Mouse (Mus musculus) limb, embryonic 11.5 days (tissue): ENCODE measurements at regions not wholly inside any gene's neighbourhood (a gene's known extent, or its start where the extent isn't known, plus 50 kb on each side); places are given as distances from the start of the nearest gene placed in this dataset.
A peak's percentile ranks its signal among the peaks of the same experiment; 100 is the strongest.

ENCODE experiments used
- ATAC-seq: fragments of 200-750 bp; cut with Nextera tagmentation; 2 replicates; pipeline ENCODE4 v1.8.0; 2017; ENCODE audit warnings: low read depth; ENCODE audit not compliant: insufficient number of reproducible peaks, low FRiP score, low TSS enrichment
- DNase-seq: peaks from one replicate; pipeline ENCODE4 v3.0.0-alpha.2; 2015; ENCODE audit warnings: low spot score
- H3K27ac ChIP-seq: fragments of 300-500 bp; sonication (generic); replicated peaks from 2 replicates; pipeline ENCODE4 v1.5.1; 2014; ENCODE audit warnings: low read depth, mild to moderate bottlenecking, low read length
- H3K27me3 ChIP-seq: fragments of 300-500 bp; sonication (generic); 2 replicates; pipeline ENCODE4 v1.6.1; 2014; ENCODE audit warnings: mild to moderate bottlenecking, low read length, mixed read lengths; ENCODE audit not compliant: control insufficient read depth, insufficient read depth
- H3K36me3 ChIP-seq: fragments of 300-500 bp; sonication (generic); 2 replicates; pipeline ENCODE4 v1.6.1; 2014; ENCODE audit warnings: mild to moderate bottlenecking, low read length, moderate library complexity, mixed read lengths; ENCODE audit not compliant: control insufficient read depth, insufficient read depth
- H3K4me1 ChIP-seq: fragments of 300-500 bp; sonication (generic); 2 replicates; pipeline ENCODE4 v1.6.1; 2014; ENCODE audit warnings: low read length, mixed read lengths; ENCODE audit not compliant: control insufficient read depth, insufficient read depth
- H3K4me2 ChIP-seq: fragments of 300-500 bp; sonication (generic); 2 replicates; pipeline ENCODE4 v1.6.1; 2014; ENCODE audit warnings: low read depth, mild to moderate bottlenecking, moderate library complexity; ENCODE audit not compliant: severe bottlenecking
- H3K4me3 ChIP-seq: fragments of 300-500 bp; sonication (generic); 2 replicates; pipeline ENCODE4 v1.5.1; 2014; ENCODE audit warnings: low read depth, low read length
- H3K9ac ChIP-seq: fragments of 300-500 bp; sonication (generic); 2 replicates; pipeline ENCODE4 v1.6.1; 2014; ENCODE audit warnings: mild to moderate bottlenecking, low read length
- H3K9me3 ChIP-seq: fragments of 300-500 bp; sonication (generic); 2 replicates; pipeline ENCODE4 v1.6.1; 2016; ENCODE audit warnings: low read length; ENCODE audit not compliant: control insufficient read depth
- WGBS: fragments of 180-500 bp; shearing (Covaris S2); extraction: QIAGEN DNeasy Blood & Tissue Kit; methylation state at CpG from one replicate; pipeline ENCODE4 v1.1.7; 2014; 5-methylcytosine and 5-hydroxymethylcytosine counted together

DNA sequence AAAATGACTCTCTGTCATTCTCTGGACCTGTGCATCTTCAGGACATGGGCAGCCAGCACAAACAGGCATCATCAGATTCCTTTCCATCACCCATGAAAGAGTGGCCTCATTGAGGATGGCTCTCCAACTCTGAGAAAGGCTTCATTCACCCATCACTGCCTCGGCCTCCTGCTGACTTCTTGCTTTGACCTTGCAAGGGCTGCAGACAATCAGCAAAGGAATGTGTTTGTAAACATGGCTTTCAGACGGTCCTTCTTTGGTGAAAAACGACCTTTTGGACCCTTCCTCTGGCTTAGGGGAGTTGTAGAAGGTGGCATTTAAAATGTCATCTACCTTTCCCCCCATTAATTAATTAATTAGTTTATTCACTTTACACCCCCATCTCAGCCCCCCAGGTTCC, 134.3 kb downstream of the Moxd1 start:
- H3K27me3 ChIP-seq: no peaks in the 10 kb centered on the region
- DNase-seq: no peak
- no peaks in the 10 kb centered on the region for H3K9me3 ChIP-seq
- WGBS: 12% methylated on average over 3 of the region's 3 CpGs
- H3K4me1 ChIP-seq: no peaks in the 10 kb centered on the region
- H3K36me3 ChIP-seq: no peaks in the 10 kb centered on the region
- H3K27ac ChIP-seq: no peak overlapping the region
- no peak overlapping the region for H3K9ac ChIP-seq
- no peak overlapping the region for H3K4me2 ChIP-seq
- ATAC-seq: no peak
- no peak overlapping the region for H3K4me3 ChIP-seq

DNA sequence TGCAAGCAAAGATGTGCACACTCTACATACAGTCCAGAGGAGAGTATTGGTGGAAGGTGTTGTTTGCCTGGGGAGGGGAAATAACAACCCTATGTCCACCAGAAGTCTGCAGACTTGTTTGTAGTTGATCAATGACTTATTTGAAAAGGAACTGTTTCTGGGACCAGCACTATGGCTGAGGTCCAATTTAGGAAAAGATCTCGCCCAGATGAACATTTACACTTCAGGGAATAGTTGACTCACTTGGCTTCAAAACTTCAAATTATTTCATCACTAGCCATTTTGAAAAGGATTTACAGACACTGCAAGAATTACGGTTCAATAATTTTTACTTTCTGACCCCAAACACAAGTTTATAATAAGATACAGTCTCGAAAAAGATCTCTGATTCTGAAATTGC, 138.1 kb downstream of the Moxd1 start:
- no peaks in the 10 kb centered on the region for H3K27me3 ChIP-seq
- DNase-seq (no peak), ATAC-seq (no peak)
- H3K4me3 ChIP-seq: no peak overlapping the region
- H3K36me3 ChIP-seq: no peaks in the 10 kb centered on the region
- H3K4me2 ChIP-seq: no peak overlapping the region
- no peak overlapping the region for H3K9ac ChIP-seq
- no peaks in the 10 kb centered on the region for H3K9me3 ChIP-seq
- 86% methylated on average over 3 of the region's 3 CpGs for WGBS
- H3K4me1 ChIP-seq: no peaks in the 10 kb centered on the region
- no peak overlapping the region for H3K27ac ChIP-seq

DNA sequence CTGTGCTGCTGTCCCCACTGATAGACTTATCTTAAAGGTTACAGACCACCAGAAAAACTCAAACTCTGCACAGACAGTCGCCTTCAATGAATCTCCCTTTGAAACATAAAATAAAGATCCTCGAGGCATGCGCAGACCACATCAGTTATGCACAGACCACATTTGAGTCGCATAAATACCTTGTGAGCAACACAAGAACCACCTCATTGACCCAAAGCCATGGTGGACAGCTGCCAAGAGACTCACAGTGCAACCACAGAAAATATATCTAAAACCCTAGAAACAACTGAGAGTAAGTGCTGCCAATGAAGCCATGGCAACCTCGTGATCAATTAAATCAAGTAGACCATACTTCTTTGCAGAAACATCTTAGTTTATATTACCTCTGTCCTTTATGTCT, 142.1 kb downstream of the Moxd1 start:
- Histone ChIP-seq H3K4me1 (no peaks in the 10 kb centered on the region), H3K36me3 (no peaks in the 10 kb centered on the region), H3K4me2 (no peak overlapping the region), H3K9me3 (no peaks in the 10 kb centered on the region), H3K4me3 (no peak overlapping the region), H3K9ac (no peak overlapping the region), H3K27ac (no peak overlapping the region), H3K27me3 (no peaks in the 10 kb centered on the region)
- WGBS: 92% methylated on average over 5 of the region's 5 CpGs
- DNase-seq (no peak), ATAC-seq (no peak)

DNA sequence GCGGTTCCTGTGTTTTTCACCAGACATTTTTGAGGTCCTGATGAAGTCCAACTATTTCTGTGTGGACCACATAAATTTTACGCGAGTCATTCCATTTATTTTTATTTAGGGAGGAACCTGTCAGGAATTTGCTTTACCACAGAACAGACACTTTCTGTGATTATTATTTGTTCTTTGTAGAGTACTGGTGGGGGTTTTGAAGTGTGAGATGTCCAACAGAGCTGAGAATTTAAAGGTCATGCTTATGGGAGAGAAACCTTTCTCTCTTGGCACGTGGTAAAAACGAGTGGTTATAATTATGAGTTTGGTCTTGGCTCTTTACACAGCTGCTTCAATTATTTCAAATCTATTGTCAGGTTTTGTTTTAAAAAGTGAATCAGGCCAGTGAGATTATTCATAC, 143.7 kb downstream of the Moxd1 start:
- ATAC-seq (no peak), DNase-seq (no peak)
- 86% methylated on average over 5 of the region's 5 CpGs for WGBS
- Histone ChIP-seq H3K4me2 (no peak overlapping the region), H3K36me3 (no peaks in the 10 kb centered on the region), H3K9ac (no peak overlapping the region), H3K4me3 (no peak overlapping the region), H3K27me3 (no peaks in the 10 kb centered on the region), H3K4me1 (no peaks in the 10 kb centered on the region), H3K9me3 (no peaks in the 10 kb centered on the region), H3K27ac (no peak overlapping the region)

DNA sequence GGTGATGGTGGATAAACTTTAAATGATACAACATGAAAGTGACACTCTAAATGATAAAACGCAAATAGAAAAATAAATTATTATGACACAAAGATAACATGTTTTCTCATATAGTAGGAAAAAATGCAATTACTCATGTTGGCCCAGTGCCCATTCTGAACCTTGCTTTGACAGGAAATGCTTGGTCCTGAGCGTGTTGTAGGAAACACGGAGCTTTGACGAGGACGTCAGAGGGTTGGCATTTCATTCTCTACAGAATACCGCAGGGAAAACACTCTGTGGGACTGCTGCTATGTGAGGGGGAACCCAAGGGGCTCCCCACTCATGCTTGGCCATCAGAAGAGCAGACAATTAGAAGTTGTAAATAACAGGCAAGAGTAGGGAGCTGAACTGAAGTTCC, 150.6 kb downstream of the Moxd1 start:
- Histone ChIP-seq H3K27ac (no peak overlapping the region), H3K9ac (no peak overlapping the region), H3K9me3 (no peaks in the 10 kb centered on the region), H3K4me3 (no peak overlapping the region), H3K4me1 (no peaks in the 10 kb centered on the region), H3K27me3 (no peaks in the 10 kb centered on the region), H3K4me2 (no peak overlapping the region), H3K36me3 (no peaks in the 10 kb centered on the region)
- DNase-seq: no peak
- WGBS: 80% methylated on average over 6 of the region's 6 CpGs
- no peak for ATAC-seq

DNA sequence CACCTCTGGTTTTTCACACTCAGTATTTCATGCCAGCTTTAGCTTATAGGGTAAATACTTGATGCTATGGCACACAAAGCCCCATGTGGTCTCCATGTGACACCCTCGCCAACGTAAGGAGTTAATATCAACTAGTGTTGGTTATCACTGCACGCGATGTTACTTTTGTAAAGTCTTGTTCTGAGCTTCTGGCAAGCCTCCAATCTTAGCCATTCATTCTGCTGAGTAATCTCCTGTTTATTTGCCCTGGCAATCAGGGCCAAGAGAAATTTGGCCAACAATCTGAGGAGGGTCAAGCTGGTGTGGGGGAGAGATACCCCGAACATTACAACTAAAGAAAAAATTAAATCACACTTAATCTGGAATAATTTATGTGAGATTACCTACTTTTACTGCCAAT, 156.0 kb downstream of the Moxd1 start:
- Histone ChIP-seq H3K4me1 (no peaks in the 10 kb centered on the region), H3K27ac (no peak overlapping the region), H3K36me3 (no peaks in the 10 kb centered on the region), H3K9me3 (no peaks in the 10 kb centered on the region), H3K27me3 (no peaks in the 10 kb centered on the region), H3K4me3 (no peak overlapping the region), H3K9ac (no peak overlapping the region), H3K4me2 (no peak overlapping the region)
- ATAC-seq (no peak), DNase-seq (no peak)
- WGBS: 89% methylated on average over 5 of the region's 5 CpGs

DNA sequence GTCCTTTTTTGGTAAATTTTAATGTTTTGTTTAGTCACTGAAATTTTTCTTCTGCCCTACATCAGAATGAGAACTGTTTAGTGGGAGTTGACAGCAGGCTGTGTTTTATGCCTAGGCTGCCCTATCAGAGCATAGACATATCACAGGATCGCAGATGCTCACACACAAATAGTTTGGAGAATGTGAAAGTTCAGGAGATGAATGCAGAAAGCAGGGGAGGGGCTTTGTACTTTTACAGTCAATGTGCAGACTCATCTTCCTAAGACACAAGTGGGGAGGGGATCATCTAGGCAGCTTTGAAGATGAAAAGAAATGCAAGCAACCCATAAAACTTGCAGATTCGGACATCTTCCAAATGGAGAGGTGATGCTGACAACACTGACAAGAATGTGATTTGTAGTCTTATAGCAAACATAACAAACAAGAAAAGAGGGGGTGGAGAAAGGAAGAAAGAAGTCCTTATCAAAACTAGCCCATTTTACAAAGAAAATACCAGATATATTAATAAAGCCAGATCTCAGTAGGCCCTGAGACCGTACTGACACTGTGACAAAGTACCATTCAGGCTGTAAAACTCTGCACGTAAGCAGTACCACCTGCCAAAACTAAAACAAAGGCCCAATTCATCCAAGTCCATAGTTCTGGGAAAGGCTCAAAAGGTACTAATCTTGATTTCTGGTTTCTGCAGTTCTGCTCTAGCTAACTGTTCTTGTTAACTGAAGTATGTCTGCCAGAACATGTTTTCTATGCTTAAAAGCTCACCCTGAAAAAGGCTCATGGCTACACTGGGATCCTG, 157.4 kb downstream of the Moxd1 start:
- Histone ChIP-seq H3K4me3 (no peak overlapping the region), H3K27me3 (no peaks in the 10 kb centered on the region), H3K9ac (no peak overlapping the region), H3K9me3 (no peaks in the 10 kb centered on the region), H3K4me1 (no peaks in the 10 kb centered on the region), H3K36me3 (no peaks in the 10 kb centered on the region), H3K27ac (no peak overlapping the region), H3K4me2 (no peak overlapping the region)
- DNase-seq (no peak), ATAC-seq (no peak)
- WGBS: 65% methylated on average over 4 of the region's 4 CpGs

DNA sequence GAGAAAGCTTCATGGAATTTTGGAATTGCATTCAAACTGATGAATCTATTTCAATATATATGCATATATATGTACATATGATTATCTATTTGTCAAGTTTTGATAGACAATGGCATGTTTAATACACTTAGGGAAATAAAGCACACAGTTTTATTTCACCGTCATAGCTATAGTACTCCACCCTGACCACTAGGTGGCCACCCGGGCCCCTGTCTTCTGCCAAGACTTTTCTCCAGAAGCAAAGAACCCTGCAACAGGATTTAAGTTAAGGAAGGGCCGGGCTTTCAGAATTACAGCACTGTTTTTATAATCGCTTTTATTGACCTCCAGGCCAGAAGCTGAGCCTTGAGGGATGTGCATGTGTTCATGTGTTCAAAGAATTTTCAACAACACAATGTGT, 158.6 kb downstream of the Moxd1 start:
- no peaks in the 10 kb centered on the region for H3K27me3 ChIP-seq
- DNase-seq (peak; percentile 55), ATAC-seq (no peak)
- no peaks in the 10 kb centered on the region for H3K4me1 ChIP-seq
- H3K9ac ChIP-seq: no peak overlapping the region
- H3K4me3 ChIP-seq: no peak overlapping the region
- H3K4me2 ChIP-seq: no peak overlapping the region
- H3K36me3 ChIP-seq: no peaks in the 10 kb centered on the region
- WGBS: 25% methylated on average over 4 of the region's 4 CpGs
- no peak overlapping the region for H3K27ac ChIP-seq
- no peaks in the 10 kb centered on the region for H3K9me3 ChIP-seq

DNA sequence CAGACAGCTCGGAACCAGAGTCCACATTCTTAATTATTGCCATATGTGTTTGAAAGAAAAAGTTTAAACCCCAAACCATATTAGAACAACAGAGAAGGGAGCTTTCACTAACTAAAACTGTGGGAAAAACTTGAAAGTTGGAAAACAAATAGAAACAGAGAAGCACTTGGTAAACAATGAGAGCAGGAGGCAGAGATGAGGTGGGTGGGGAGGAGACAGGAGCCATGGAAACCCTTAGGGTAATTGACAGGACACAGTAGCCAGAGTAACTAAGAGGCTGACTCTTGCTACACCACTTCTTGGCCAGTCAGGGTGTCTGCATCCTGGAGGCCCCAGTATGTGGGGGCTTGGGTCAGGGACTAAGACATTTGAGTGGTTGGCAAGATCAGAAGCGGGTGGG, 160.7 kb downstream of the Moxd1 start:
- no peaks in the 10 kb centered on the region for H3K27me3 ChIP-seq
- H3K4me1 ChIP-seq: no peaks in the 10 kb centered on the region
- no peaks in the 10 kb centered on the region for H3K36me3 ChIP-seq
- no peaks in the 10 kb centered on the region for H3K9me3 ChIP-seq
- H3K4me3 ChIP-seq: no peak overlapping the region
- no peak overlapping the region for H3K4me2 ChIP-seq
- WGBS: 64% methylated on average over 2 of the region's 2 CpGs
- no peak overlapping the region for H3K27ac ChIP-seq
- H3K9ac ChIP-seq: no peak overlapping the region
- DNase-seq: no peak
- ATAC-seq: no peak
